Mouse (Mus musculus) heart, postnatal 0 days (tissue): Measurements from ENCODE around the gene Sdc4.

ENCODE experiments used
- CTCF ChIP-seq: IDR thresholded peaks from 2 replicates; pipeline ENCODE4 v1.5.1; 2016; ENCODE audit warnings: antibody characterized with exemption, control low read depth, low read depth
- EP300 ChIP-seq: IDR thresholded peaks from 2 replicates; pipeline ENCODE4 v1.6.1; 2016; ENCODE audit warnings: antibody characterized with exemption, low read depth

GRCm38 (mm10) chr2:164403396-164404081 lies 40.1 kb downstream of the Sdc4 start:
- TF ChIP-seq CTCF (no peak), EP300 (no peak)
